Mouse (Mus musculus) spleen, adult 12 weeks (tissue): Measurements from ENCODE around the gene Neil1.
A peak's percentile ranks its signal among the peaks of the same experiment; 100 is the strongest.

Source experiments
- DNase-seq: peaks from one replicate; pipeline ENCODE4 v3.0.0; 2022; ENCODE audit warnings: low spot score

The Neil1 gene

DNA sequence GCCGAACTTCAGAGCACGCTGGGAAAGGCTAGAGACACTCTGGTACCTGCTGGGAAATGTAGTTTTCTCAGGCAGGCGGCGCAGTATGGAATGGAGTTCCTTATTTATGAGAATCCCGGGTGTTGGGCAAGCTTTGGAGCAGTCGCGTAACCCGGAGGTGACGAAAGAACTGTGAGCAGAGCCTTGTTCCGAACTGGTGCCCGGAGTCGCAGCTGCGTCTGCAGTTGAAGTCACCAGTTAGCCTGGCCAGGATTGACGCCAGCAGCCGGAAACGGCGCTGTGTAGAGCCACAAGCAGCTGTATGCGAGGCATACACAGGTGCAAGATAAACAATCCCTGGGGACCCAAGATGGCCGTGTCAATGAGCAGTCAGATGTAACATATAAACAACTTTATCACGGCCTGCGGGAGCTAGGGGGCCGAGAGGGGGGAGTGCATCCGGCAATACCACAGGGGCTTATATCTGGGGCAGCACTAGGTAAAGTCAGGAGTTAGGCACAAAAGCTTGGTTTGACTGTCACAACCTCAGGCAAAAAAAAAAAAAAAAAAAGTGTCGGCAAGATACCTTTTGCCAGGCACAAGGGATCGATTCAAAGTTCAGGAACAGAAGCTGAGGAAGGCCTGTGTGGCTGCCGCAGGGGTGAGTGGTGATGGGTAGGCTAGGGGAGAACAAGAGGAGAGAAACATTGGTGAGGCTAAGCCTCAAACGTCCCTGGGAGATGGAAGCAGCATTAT, at the start of gene Neil1:
Neil1 (minus strand) TSS at position 162 of the 735 bp plus-strand sequence.
- DNase-seq: peak; percentile 70

DNA sequence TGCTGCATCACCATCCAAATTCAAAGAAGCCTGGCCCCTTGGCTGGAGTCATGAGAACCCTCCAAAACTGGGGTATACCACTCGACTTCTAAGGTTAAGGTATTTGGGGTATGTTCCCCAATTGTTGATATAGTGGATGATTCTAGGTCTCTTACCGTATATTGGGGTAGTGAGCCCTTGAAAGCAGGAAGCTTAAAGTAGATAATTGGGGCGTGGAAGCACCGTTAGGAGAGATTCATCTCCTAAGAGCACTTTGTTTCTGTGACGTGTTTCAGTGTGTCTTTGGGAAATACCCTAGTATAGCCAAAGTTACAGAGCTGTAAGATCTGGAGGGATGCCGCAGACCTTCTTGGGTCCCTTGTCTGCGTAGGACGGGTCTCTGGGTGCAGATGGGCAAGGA, 49.3 kb upstream of the Neil1 start:
- no peak for DNase-seq

DNA sequence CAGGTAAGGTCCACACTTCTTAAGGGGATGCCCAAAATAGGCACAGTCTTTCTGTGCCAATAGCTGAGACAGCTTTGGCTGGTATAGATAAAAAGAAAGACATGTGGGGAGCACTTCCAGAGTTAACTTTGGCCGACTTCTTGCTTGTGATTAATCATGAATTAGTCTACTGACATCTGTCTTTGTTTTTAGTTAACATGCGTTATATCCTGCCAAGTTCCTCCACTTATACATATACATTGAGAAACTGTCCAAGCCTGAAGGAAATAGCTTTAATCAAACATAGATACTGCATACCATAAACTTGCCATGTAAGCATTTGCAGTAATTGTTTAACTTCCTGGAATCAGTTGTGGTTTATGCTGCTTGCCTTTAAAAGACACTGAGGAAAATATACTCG, 48.6 kb upstream of the Neil1 start:
- no peak for DNase-seq

DNA sequence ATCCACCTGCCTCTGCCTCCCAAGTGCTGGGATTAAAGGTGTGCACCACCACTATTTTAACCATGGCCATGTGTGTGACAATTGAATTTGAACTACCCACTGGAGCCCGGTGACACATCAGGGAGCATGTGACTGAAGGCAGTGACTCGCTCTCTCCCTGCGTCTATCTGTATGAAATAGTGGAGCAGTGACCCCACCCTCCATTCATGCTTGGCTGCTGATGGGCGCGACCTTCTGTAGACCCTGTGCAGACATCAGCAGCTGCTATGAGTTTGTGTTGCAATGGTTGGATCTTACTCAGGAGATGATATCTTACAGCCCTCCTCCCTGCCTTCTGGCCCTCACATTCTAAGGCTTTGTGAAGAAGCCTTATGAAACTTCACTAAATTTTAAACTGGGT, 20.3 kb upstream of the Neil1 start:
- DNase-seq: no peak

DNA sequence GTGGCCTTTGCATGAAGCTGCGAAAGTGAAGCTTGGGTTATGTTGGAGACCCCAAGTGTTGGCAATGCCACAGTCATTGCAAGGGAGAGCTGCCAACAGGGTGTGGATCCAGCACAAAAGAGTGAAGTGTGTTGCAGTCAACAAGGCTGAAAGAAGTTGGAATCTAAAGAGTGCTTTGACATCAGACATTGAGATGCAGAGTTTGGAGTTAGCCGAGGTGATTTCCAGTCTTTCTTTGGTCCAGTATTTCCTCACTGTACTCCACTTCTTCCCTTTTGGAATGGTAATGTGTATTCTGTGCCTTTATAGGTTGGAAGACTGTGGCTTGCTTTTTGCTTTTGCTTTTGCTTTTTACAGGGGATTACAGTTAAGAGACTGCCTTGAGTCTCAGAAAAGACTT, 18.1 kb upstream of the Neil1 start:
- no peak for DNase-seq

DNA sequence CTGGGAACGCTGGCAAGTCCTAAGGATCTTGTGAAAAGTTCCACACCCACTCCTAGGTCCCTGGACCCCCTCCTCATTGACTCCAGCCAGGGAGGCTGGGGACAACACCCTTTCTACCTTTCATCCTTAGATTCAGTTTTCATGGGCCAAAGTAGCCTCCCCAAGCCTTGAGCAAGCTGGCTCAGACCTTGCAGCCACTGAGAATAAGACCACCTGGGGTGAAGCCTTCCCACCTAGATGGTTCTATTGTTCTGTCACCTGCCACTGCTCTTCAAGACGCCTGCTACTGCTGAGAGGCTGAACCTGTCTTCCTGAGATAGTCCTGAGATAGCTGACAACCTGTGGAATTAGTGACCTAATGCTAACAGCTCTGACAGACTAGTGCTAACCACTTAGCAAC, 15.0 kb upstream of the Neil1 start:
- no peak for DNase-seq

DNA sequence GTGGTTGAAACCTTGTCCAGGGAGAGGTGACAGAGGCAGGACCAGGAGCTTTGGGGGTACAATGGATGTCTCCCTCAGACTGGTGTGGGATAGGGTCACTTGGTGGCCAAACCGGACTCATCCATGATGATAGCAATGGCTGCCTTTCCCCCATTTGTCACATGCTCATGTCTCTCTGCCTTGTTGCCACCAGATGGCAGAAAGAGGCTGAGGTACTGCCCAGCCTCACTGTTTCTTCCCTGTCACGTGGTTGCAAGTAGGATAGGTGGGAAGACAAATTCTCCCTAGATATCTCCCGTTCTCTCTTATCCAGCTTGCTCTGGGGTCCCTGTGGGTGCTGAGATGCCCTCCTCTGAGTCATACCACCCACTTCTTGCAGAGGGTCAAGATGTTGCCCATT, 14.4 kb upstream of the Neil1 start:
- no peak for DNase-seq

DNA sequence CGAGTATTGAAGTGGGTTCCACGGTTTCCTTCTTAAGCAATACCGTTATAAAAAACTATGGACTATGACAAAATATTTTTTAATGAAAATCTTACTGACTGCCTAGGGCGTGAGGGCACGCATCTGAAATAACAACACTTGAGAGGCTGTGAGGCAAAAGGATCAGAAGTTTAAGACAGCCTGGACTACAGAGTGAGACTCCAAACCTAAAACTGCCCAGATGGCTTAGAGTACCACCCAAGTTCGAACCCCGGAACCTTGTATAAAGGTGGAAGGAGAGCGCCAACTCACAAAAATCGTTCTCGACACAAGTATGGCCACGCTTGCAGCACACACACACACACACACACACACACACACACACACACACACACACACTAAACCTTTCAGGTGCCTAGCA, 10.4 kb upstream of the Neil1 start:
- DNase-seq: no peak

DNA sequence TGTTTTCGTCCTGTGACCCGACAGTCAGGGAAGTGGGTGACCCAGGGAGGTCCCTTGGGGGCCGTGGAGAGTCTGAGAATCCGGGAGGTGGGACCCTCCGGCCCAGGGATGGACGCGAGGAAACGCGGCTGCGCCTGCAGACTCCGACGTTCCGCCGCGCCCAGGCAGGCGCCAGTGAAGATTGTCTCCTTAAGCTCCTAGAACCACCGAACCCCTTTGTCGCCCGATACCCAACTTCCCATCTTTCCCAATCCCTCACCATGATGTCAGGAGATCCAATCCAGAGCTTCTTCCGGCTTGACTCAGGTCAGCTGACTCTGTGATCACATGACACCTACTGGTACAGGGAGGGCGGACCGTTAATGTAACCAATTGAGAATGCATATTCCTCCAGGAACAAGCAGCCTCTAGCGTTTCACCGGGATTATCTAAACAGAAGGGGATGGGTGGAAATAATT, 9.9 kb upstream of the Neil1 start, which contains the start of gene Commd4:
Commd4 (minus strand) TSS at position 319 of the 458 bp plus-strand sequence.
- DNase-seq: peak; percentile 70

DNA sequence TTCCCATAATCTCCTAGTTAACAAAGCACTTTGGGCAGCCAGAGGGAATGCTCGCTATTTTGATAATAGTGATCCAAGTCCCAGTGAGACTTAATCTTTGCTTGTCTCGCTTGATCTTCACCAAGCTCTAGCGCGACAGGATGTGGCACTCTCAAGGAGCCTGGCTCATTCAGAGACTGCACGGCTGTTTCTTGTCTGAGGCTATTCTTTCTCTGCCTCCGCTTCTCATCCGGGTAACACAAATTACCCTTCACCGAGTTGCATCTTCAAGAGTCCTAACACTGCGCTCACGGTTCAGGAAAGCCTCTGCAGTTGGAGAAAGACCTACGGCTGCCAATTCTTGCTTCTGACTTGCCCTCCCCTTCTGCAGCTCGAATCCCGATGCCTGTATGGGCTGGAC, 9.4 kb upstream of the Neil1 start:
- no peak for DNase-seq

DNA sequence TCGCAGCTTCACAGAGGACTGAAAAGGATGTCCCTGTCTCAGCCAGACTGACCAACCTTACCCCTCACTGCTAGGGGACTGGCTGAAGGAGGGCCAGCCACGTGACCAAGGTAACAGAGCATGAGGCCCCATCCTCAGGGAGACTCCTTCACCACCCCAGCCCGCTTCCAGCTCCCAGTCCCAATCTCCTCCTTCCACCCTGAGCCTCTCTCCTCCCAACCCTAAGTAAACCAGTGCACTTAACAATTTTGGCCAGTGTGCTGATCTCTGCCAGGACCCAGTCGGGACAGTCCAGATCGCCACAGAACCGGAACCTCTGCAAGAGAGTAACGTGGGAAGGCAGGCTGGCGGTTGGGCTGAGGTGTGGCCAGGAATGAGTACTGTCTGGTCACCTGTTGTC, 8.7 kb upstream of the Neil1 start:
- no peak for DNase-seq

DNA sequence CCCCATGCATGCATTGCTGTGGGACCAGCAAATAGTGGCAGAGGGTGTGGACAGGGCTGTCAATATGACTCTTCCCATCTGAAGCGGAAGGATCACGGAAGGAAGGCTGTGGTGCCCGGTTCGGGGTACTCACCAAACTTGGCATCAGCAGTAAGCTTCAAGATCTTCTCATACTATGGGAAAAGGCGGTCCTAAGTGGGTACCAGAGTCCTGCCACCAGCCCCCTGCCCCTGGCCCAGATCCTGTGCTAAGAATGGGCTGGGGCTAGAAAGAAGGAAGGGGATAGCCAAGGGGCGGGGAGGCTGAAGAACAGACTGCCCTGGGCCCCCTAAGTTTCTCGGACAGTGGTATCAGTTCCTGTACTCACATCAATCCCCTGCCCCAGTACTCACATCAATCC, 8.3 kb upstream of the Neil1 start:
- no peak for DNase-seq

DNA sequence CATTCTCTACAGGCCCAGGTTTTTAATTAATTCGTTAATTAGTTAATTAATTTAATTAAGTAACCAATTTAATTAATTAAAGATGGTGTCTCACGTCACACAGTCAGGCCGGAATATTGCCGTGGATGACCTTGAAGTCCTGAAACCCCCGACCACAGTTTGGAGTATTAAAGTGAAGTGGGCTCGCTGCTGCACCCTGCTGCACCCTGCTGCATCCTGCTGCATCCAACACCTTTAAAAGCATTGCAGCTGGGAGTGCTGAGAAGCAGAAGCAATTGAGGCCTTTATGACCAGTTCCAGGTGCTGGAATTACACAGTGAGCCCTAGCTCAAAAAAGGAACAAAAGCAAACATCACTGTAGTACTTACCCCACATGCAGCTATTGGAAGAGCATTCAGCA, 4.2 kb upstream of the Neil1 start:
- no peak for DNase-seq

DNA sequence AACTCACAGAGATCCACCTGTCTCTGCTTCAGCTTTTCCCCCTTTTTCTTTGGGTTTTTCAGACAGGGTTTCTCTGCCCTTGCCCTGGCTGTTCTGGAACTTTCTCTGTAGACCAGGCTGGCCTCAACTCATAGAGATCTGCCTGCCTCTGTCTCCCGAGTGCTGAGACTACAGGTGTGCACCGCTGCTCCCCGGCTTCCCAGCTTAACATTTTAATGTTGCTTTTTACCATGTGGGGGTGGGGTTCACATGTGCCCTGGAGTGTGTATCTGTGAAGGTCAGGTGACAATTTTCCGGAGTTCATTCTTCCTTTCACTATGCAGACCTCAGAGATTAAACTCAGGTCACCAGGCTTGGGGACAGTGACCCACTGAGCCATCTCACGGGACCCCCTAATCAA, 2.1 kb upstream of the Neil1 start:
- DNase-seq: no peak

DNA sequence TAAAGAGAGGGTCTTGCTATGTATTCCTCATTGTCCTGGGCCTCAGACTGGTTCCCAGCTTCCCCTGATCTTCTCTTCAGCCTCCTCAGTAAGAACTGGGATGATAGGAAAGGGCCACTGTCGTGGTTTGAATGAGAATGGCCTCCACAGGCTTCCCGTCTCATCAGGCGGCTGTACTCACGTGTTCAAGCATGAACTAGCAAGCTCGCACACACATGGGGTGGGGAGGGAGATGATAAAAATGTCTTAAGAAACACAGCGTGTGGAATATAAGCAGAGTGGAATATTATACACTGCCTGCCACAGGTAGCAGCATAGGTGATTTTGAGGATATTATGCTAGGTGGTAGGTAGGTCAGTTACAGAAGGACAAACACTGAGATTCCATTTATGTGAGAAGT, 916 bp upstream of the Neil1 start:
- no peak for DNase-seq

DNA sequence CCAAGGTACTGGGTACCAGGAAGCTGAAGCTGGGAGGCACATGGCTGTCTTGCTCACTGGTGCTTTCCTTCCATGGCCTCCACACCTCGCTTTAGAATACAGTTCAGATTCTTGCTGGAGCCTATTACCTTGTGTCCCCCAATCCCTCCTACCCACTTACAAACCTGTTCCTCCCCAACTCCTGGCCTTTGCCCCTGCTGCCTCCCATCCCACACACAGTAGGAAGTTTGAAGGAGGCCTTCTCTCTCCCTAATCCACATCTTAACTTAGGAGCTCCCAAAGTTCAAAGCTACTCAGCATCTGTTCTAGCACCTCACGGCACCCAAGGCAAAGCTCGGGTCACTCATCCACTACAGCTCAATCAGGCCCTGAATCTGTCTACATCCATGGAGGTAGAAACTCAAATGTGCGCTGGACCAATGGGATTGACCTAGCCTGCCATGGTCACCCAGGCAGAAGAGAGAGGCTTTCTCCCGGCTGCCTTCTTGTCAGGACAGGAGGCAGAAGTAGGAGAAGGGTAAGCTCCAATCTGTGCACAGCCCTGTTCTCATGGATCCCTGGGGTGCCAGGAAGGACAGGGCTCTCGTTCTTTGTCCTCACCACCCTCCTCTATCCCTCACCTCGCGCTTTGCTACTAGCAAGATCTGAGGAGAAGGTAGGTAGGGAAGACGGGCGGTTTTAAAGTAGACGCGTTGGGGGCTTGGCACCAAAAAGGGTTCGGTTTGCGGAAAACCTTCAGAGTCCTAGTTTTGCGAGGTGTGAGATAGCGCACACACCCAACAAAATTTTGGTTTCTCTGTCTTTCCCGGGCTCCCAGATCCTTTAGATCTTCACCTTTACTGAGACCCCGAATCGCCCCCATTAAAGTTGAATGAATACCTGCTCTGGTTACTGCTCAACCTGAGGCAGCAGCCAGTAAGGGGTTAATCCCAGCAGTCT, 631 bp downstream of the Neil1 start:
- DNase-seq: no peak

DNA sequence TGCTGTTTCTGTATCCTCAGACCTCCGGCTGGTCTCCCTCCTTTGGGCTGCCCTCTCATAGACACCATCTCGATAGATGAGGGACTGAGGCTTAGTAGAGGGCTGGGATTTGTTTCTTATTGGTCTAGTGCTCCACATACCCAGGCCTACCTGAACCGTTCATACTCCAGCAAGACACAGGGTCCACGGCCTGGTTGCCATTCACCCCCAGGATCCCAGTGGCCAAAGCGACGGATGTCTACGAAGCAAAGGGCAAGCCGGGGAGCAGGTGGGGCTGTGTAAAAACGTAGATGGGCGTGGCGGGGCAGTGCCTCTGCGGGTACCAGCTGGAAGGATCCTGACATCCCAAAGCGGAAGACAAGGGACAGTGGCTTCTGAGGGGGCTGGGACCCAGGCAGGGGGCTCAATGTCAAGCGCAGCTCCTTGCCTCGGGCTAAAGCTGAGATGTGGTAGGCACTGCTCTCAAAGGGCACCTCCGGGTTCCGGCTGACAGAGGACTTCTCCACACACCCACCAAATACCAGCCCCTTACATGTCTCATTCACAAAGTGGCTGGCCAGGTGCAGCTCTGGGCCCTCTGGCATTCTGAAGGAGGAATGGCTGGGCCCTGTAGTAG, 1.5 kb downstream of the Neil1 start:
- DNase-seq: no peak

DNA sequence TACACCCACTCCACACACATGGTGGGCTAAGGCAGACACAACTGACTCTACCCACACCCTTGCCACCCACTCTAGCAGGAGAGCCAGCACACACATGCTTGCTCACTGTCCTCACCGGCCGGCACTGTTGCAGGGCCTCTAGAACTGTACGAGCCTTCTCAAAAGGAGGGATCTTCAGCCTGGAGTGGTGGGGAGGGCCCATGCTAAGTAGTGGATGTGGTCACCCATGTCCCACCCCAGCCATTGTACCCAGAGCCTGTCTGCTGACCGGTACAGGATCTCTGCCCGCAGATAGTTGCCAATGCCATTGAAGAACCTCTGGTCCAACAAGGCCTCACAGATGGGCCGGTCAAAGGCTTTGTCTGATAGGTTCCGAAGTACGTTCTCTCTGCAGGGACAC, 3.3 kb downstream of the Neil1 start:
- DNase-seq: no peak

DNA sequence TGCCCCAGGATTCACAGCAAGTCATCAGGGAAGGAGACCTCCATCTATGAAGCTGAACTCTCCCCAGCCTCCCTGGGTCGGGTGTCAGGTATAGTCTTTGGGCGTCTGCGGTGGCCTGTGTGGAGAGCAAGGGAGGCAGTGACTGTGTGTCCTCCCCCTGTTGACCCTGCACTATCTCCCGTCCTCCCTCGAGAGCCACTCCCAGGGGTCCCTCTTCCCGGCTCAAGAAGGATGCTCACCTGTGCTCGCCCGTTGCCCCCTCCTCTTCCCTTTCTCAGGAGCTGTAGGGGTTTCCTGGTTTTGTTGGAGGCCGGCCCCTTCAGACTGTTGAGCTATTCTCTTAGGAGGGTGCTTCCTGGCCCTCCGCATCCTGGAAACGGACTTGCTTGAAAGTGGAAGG, 4.9 kb downstream of the Neil1 start:
- no peak for DNase-seq

DNA sequence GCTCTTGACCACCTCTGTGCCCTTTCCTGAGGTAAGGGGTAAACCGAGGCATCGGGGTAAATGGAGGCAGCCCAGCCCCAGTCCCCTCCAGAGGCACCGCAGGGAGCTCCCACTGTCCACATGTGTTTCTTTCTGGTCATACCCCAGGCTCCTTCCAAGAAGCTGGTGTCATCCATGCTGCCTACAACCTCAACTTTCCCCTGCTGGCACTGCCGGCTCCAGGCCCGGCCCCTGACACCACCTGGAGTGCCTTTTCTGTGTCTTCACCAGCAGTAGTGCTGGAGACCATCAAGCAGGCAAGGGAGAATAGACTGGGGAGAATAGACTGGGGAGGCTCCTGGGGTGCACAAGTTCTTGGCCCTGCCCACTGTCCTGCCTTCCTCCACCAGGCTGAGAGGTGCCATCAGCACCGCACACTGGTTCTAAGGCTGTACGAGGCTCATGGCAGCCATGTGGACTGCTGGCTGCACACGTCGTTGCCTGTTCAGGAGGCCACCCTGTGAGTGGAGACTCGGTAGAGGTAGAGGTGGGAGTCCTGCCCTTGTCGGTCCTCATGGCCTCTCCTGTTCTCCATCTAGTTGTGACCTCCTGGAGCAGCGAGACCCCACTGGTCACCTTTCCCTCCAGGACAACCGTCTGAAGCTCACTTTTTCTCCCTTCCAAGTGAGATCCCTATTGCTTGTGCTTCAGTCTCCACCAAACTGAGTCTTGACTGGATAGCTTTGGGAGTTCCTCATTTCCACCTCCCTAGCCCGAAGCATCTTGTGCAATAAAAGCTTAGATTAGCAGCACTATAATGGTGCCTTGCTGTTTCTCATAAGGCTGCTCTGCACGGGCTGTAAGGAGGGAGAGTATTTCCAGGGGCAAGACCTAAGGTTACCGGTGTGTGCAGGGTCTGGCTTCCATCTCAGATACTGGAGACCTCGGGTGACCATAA, 6.4 kb downstream of the Neil1 start:
- DNase-seq: no peak

DNA sequence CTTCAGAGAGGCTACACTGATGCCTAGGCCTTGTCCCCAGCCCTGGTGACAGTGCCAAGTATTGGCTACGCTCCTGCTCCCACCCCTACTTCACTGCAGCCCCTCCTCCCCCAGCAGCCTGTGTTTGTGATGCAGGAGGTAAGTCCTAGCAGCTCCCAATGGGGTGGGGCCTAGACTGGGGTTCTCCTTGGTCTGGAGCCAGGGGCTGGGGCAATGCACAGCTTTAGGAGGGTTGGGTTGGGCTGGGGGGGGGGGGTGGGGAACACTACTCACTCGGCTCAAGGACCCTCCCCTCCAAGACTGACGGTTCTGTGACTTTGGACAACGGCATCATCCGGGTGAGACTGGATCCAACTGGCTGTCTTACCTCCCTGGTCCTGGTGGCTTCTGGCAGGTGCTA, 8.5 kb downstream of the Neil1 start:
- no peak for DNase-seq

DNA sequence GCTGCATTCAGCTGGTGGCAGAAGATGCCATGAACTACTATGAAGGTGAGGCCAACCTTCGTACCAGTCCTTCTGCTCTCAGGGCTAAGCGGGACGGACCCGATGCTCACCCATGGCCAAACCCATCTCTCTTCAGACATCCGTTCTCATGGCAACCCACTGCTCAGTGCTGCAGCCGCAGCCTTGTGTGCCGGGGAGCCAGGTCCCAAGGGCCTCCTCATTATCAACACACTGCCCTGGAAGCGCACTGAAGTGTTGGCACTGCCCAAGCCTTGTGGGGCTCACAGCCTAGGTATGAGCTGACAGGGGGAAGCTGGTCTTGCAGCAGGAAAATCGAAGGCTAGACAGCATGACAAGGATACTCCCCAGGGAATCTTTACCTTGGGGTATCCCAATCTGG, 9.0 kb downstream of the Neil1 start:
- DNase-seq: no peak
